Mouse (Mus musculus): ENCODE measurements at regions not wholly inside any gene's neighbourhood (a gene's known extent, or its start where the extent isn't known, plus 50 kb on each side); places are given as distances from the start of the nearest gene placed in this dataset.

GRCm38 (mm10) chr15:51131017-51131416 is 2753.7 kb upstream of the Gm7489 start:
- TF ChIP-seq CTCF (IDR thresholded peaks at IDR 0.05; ENCODE audit: control insufficient read depth, insufficient read depth, insufficient replicate concordance, low read depth, low read length): no peak
- TF ChIP-seq POLR2A (IDR thresholded peaks at IDR 0.05; ENCODE audit: control insufficient read depth, low read depth, low read length): no peak
- no peaks in the 10 kb centered on the region for H3K4me1 ChIP-seq (ENCODE audit: control insufficient read depth, insufficient read depth, low read length)
- no peak overlapping the region for H3K27ac ChIP-seq (ENCODE audit: control insufficient read depth, insufficient read depth, low read depth, low read length)
- H3K27me3 ChIP-seq (ENCODE audit: control insufficient read depth, insufficient read depth, low read length): no peaks in the 10 kb centered on the region
- no peak overlapping the region for H3K4me3 ChIP-seq (ENCODE audit: control insufficient read depth, low read depth, low read length)
- no peaks in the 10 kb centered on the region for H3K36me3 ChIP-seq (ENCODE audit: control insufficient read depth, insufficient read depth, low read length)

- H3K36me3 ChIP-seq (ENCODE audit: control insufficient read depth, insufficient read depth, low read length): no peaks in the 10 kb centered on the region
- no peaks in the 10 kb centered on the region for H3K4me1 ChIP-seq (ENCODE audit: control insufficient read depth, insufficient read depth, low read length)
- no peaks in the 10 kb centered on the region for H3K27me3 ChIP-seq (ENCODE audit: control insufficient read depth, insufficient read depth, low read length)
- TF ChIP-seq POLR2A (IDR thresholded peaks at IDR 0.05; ENCODE audit: control insufficient read depth, low read depth, low read length): no peak
- TF ChIP-seq CTCF (IDR thresholded peaks at IDR 0.05; ENCODE audit: control insufficient read depth, insufficient read depth, insufficient replicate concordance, low read depth, low read length): no peak
- H3K27ac ChIP-seq (ENCODE audit: control insufficient read depth, insufficient read depth, low read depth, low read length): no peak overlapping the region
- H3K4me3 ChIP-seq (ENCODE audit: control insufficient read depth, low read depth, low read length): no peak overlapping the region
Observed at GRCm38 (mm10) chr15:51136121-51136520, 2748.6 kb upstream of the Gm7489 start.

- Histone ChIP-seq H3K27ac (ENCODE audit: control insufficient read depth, insufficient read depth, low read depth, low read length) (no peak overlapping the region), H3K4me3 (ENCODE audit: control insufficient read depth, low read depth, low read length) (no peak overlapping the region), H3K36me3 (ENCODE audit: control insufficient read depth, insufficient read depth, low read length) (no peaks in the 10 kb centered on the region), H3K27me3 (ENCODE audit: control insufficient read depth, insufficient read depth, low read length) (no peaks in the 10 kb centered on the region), H3K4me1 (ENCODE audit: control insufficient read depth, insufficient read depth, low read length) (no peaks in the 10 kb centered on the region)
- TF ChIP-seq POLR2A (IDR thresholded peaks at IDR 0.05; ENCODE audit: control insufficient read depth, low read depth, low read length): no peak
- TF ChIP-seq CTCF (IDR thresholded peaks at IDR 0.05; ENCODE audit: control insufficient read depth, insufficient read depth, insufficient replicate concordance, low read depth, low read length): no peak
Observed at GRCm38 (mm10) chr15:51139507-51139906, 2745.2 kb upstream of the Gm7489 start.

GRCm38 (mm10) chr15:51173976-51174620 is 2710.6 kb upstream of the Gm7489 start:
- no peaks in the 10 kb centered on the region for H3K4me1 ChIP-seq (ENCODE audit: control insufficient read depth, insufficient read depth, low read length)
- no peak for TF ChIP-seq CTCF (IDR thresholded peaks at IDR 0.05; ENCODE audit: control insufficient read depth, insufficient read depth, insufficient replicate concordance, low read depth, low read length)
- TF ChIP-seq POLR2A (IDR thresholded peaks at IDR 0.05; ENCODE audit: control insufficient read depth, low read depth, low read length): no peak

GRCm38 (mm10) chr15:51176466-51176865 is 2708.2 kb upstream of the Gm7489 start:
- no peaks in the 10 kb centered on the region for H3K4me1 ChIP-seq (ENCODE audit: control insufficient read depth, insufficient read depth, low read length)
- H3K4me3 ChIP-seq (ENCODE audit: control insufficient read depth, low read depth, low read length): no peak overlapping the region
- TF ChIP-seq CTCF (IDR thresholded peaks at IDR 0.05; ENCODE audit: control insufficient read depth, insufficient read depth, insufficient replicate concordance, low read depth, low read length) (no peak), POLR2A (IDR thresholded peaks at IDR 0.05; ENCODE audit: control insufficient read depth, low read depth, low read length) (no peak)
- H3K27me3 ChIP-seq (ENCODE audit: control insufficient read depth, insufficient read depth, low read length): no peaks in the 10 kb centered on the region
- H3K36me3 ChIP-seq (ENCODE audit: control insufficient read depth, insufficient read depth, low read length): no peaks in the 10 kb centered on the region
- no peak overlapping the region for H3K27ac ChIP-seq (ENCODE audit: control insufficient read depth, insufficient read depth, low read depth, low read length)

More at GRCm38 (mm10) chr15:51173976-51174620, 2710.6 kb upstream of the Gm7489 start:
- H3K36me3 ChIP-seq (ENCODE audit: control insufficient read depth, insufficient read depth, low read length): no peaks in the 10 kb centered on the region
- no peaks in the 10 kb centered on the region for H3K27me3 ChIP-seq (ENCODE audit: control insufficient read depth, insufficient read depth, low read length)
- no peak overlapping the region for H3K4me3 ChIP-seq (ENCODE audit: control insufficient read depth, low read depth, low read length)
- no peak overlapping the region for H3K27ac ChIP-seq (ENCODE audit: control insufficient read depth, insufficient read depth, low read depth, low read length)

- Histone ChIP-seq H3K4me1 (ENCODE audit: control insufficient read depth, insufficient read depth, low read length) (no peaks in the 10 kb centered on the region), H3K4me3 (ENCODE audit: control insufficient read depth, low read depth, low read length) (no peak overlapping the region), H3K27me3 (ENCODE audit: control insufficient read depth, insufficient read depth, low read length) (no peaks in the 10 kb centered on the region), H3K27ac (ENCODE audit: control insufficient read depth, insufficient read depth, low read depth, low read length) (no peak overlapping the region), H3K36me3 (ENCODE audit: control insufficient read depth, insufficient read depth, low read length) (no peaks in the 10 kb centered on the region)
- TF ChIP-seq POLR2A (IDR thresholded peaks at IDR 0.05; ENCODE audit: control insufficient read depth, low read depth, low read length): no peak
Observed at GRCm38 (mm10) chr15:51189134-51189533, 2695.6 kb upstream of the Gm7489 start.

GRCm38 (mm10) chr15:51197466-51198158 is 2687.1 kb upstream of the Gm7489 start:
- Histone ChIP-seq H3K4me3 (ENCODE audit: control insufficient read depth, low read depth, low read length) (no peak overlapping the region), H3K36me3 (ENCODE audit: control insufficient read depth, insufficient read depth, low read length) (no peaks in the 10 kb centered on the region), H3K27me3 (ENCODE audit: control insufficient read depth, insufficient read depth, low read length) (no peaks in the 10 kb centered on the region), H3K4me1 (ENCODE audit: control insufficient read depth, insufficient read depth, low read length) (no peaks in the 10 kb centered on the region), H3K27ac (ENCODE audit: control insufficient read depth, insufficient read depth, low read depth, low read length) (no peak overlapping the region)
- no peak for TF ChIP-seq CTCF (IDR thresholded peaks at IDR 0.05; ENCODE audit: control insufficient read depth, insufficient read depth, insufficient replicate concordance, low read depth, low read length)
- no peak for TF ChIP-seq POLR2A (IDR thresholded peaks at IDR 0.05; ENCODE audit: control insufficient read depth, low read depth, low read length)

All from testis, adult 2 months (tissue).